Mouse (Mus musculus) layer of hippocampus, adult 11-12 months (tissue): ENCODE results near the gene Rsrc2.

Source experiments
- DNase-seq: peaks from one replicate; pipeline ENCODE4 v3.0.0; 2022; ENCODE audit warnings: low spot score

Rsrc2 gene

DNA sequence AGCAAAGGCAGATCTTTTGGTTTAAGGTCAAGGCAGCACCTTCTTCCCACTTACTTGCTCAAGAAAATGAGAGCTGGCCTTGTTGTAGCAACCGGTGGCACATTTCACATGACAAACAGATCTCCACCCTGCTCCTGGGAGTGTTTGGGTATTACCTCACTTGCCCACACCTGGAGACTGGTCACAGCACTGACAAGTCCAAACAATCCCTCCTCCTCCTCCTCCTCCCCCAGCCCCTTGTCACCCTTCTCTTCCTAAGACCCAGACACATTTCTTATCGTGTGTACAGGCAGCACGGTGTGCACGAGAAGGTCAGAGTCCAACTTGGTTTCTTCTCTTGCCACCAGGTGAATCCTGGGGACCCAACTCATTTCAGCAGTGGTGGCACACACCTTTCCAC, 52.3 kb downstream of the Rsrc2 start:
- DNase-seq, result no peak

DNA sequence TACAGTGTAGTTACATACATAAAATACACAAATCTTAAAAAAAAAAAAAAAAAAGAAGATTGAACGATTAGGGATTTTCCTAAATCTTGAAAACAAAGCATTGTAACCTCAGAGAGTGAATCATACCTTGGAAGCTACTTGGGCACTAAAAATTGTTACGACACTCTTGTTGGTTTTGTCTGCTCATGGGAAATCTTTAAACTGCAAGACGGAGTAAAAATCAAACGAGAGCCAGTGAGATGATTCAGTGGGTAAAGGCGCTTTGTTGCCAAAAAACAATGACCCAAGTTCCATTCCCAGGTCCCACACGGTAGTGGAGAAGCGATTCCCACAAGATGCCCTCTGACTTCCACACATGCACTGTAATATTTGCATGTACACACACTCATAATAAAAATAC, 53.0 kb downstream of the Rsrc2 start:
- DNase-seq, result no peak

DNA sequence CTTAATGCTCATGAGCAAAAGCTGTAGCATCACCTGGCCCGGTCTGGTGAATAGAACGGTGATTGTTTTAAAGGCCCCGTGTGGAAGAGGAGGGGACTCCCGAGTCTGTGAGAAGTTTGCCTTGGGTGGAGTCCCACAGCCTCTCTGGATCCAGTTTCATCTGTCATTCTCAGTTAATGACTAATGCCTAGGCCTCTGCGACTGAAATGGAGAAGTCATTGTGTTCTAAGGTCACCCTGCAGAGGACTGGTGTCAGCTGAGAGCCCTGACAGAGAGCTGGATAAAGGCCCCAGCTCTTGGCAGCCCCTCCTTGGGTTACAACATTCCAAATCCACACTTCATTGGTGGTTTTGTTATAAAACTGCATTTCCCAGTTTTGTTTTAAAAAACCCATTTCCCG, 54.7 kb downstream of the Rsrc2 start:
- DNase-seq, result no peak

DNA sequence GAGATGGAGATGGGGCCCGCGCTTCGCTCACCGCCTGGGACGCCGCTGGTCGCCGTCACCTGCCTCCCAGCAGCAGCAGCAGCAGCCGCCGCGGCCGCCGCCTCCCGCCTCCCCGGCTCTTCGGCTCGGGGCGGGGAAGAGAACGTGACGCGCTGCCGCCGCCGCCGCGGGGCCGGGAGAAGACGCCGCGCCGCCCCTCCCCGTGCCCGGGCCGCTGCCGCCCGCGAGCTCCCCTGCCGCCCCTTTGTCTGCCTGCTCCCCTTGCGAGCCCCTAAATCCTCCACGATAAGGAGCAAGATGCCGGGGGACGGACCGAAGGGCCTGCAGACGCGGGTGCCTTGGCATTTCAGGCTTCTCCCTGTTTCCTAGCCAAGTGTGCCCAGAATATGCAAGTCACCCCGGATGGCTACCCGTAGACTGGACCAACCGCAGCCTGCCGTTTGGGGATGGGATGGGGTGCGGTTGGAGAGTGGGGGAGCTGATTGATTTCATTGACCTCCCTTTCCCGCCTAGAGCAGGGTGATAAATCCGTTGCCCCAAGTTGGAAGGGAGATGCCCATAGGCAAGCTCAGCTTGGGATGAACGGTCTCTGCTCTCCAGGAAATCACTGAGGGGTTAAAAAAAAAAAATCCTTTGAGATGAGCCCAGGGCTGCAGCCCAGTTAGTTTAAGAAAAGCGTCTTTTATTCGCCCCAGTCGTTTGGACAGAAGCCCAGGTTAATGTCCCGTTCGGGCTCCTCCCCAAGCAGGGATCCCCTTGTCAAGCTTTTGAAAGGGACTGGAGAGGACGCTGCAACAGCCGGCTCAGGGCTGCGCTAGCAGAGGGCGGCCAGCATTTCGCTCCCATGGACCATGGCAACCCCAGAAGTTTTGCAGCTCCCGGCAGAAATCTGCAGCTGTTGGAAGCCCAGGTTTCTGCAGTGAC, 64.7 kb downstream of the Rsrc2 start, which contains the start of gene Clip1:
TSS of gene Clip1 (minus strand) at position 398 of the 924 bp plus-strand sequence.
- DNase-seq, result peak; percentile 73

DNA sequence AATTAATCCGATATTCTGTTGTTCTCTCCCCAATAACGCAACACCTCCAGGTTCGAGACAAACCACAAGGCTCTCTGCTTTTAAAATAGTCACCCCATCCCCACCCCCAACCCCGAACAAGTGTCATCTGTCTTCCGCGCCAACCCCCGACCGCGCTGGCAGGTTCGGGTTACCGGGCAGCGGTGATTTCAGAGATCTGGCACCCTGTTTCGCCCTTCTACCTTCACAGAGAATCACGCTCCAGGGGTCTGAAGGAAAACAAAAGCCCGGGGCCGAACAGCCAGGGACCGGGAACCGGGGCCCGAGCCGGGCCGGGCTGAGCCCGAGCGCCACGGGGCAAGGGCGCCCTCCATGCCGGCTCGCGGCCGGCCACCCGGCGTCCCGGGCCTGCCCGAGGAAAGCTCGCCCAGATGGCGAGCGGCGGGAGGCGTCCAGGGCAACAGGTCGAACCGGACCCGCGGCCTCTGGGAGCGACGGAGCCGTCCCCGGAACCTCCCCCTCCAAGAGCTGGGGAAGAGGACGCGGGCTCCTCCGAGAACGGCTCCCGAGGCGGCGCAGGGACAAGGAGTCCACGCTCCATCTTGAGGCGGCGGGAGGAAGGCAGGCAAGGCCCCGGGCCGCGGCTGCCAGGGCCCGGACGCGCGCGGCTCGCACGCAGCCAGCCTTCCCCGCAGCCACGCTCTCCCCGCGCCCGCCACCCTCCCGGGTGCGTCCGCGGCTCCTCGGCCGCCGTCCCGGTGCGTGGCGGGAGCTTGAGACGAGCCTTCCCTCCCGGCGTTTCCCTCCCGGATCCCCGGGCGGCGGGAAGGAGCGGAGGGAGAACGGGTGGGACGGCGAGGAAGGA, 65.6 kb downstream of the Rsrc2 start:
- DNase-seq, result no peak

DNA sequence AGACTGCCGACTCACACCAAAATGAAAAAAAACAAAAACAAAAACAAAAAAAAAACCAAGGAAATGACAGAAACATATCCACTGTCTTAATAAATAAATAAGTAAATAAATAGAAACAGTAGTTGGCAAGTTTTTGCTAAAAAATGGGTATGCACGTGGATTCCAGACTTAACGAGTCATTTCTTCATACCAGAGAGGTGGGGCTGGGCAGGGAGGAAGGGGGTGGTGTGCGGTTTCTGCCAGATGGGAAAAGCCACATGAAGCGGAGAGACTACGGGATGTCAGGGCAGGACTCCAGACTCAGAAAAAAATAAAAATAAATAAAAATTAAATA, 66.2 kb downstream of the Rsrc2 start:
- no peak for DNase-seq

DNA sequence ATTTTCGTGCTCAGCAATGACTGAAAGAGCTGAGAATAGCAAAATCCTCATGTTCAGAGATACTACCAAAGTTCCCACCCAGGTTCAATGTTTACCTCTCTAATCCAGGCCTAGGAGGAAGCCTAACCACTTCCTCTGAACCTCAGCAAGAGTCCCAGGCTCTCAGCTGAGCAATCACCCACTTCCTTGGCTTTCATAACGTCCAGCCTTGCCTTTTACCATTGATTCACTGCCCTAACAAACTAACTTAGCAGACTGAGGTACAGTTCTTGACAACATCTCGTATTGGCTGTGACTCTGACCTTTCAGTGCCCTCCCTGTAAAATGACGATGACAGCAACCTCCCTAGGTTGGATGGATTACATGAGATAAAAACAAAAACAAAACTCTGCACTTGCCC, 66.8 kb downstream of the Rsrc2 start:
- no peak for DNase-seq

DNA sequence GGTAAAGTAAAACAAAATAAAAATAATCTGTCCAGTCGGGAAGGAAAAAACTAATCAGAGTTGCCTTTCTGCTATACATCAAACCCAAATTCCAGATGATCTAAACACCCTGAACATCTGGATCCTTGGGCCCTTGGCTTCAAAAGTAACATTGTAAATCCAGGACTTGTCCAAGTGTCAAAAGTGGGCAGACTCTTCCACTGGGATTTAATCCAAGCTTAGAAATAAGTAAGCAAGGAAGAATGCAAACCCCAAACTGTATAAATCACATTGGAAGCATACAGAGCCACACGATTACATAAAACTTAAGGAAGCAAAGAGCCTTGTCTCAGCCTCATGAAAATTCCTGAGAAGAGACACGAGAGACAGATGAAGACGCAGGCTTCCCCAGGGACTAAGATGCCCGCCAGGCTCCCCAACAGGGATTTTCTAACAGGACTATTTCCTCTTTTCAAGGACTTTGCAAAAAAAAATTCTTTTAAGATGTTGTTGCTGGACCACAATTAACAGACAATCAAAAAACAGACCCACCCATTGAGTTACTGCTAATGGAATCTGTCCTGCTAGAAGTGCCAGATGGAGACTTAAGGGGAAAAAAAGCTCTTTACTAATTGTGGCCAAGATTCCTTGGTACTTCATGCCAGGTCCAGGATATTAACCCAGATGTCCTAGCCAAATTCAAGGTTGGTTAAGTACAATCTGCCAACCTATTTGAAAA, 69.5 kb downstream of the Rsrc2 start:
- no peak for DNase-seq

DNA sequence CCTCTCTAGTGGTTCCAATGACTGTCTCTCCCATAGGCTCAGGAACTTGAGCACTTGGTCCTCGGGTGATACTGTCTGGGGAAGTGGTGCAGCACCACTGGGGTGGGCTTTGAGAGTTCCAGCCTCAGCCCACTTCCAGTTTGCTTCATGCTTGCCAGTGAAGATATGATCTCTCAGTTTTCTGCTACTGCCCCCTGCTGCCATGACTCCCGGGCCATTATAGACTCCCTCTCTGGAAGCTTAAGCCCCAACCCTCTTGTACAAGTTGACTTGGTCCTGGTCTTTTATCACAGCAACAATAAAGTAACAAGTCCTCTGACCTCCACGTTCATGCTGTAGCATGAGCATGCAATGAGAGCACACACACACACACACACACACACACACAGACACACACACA, 70.1 kb downstream of the Rsrc2 start:
- DNase-seq, result no peak
